Mouse (Mus musculus) forebrain, embryonic 10.5 days (tissue): ENCODE measurements around the gene Bcl3. TPM values are rescaled to one million over a fixed set of nuclear protein-coding genes. Genes with fewer than 3 reads are reported as not detected.

Source experiments
- DNase-seq: peaks from one replicate; pipeline ENCODE4 v3.0.0-alpha.2; 2017; ENCODE audit warnings: low spot score; ENCODE audit errors: extremely low spot score
- H3K27ac ChIP-seq: fragments of 300-500 bp; sonication (generic); 2 replicates; pipeline ENCODE4 v1.5.1; 2016; ENCODE audit warnings: mild to moderate bottlenecking
- H3K27me3 ChIP-seq: fragments of 300-500 bp; sonication (generic); 2 replicates; pipeline ENCODE4 v1.6.1; 2016; ENCODE audit warnings: mild to moderate bottlenecking; ENCODE audit not compliant: poor library complexity, severe bottlenecking
- H3K36me3 ChIP-seq: fragments of 300-500 bp; sonication (generic); replicated peaks from 2 replicates; pipeline ENCODE4 v1.6.1; 2016; ENCODE audit warnings: mild to moderate bottlenecking, moderate library complexity
- H3K4me1 ChIP-seq: fragments of 300-500 bp; sonication (generic); 2 replicates; pipeline ENCODE4 v1.6.1; 2016
- H3K4me3 ChIP-seq: fragments of 300-500 bp; sonication (generic); 2 replicates; pipeline ENCODE4 v1.5.1; 2016; ENCODE audit warnings: mild to moderate bottlenecking, moderate library complexity
- H3K9me3 ChIP-seq: fragments of 300-500 bp; sonication (generic); 2 replicates; pipeline ENCODE4 v1.6.1; 2016; ENCODE audit warnings: mild to moderate bottlenecking, moderate library complexity
- WGBS: fragments of 180-500 bp; shearing (Covaris S2); methylation state at CpG from one replicate; pipeline ENCODE4 v1.1.7; 2016; 5-methylcytosine and 5-hydroxymethylcytosine counted together
- polyA plus RNA-seq: library from polyadenylated mRNA; unstranded; fragments of >200 nt; fragmentation: Nextera tagmentation; extraction: Ambion mirVana; gene quantifications from 2 replicates; pipeline ENCODE4 v1.2.1, GENCODE M21; 2016

Bcl3 gene
- polyA plus RNA-seq, 1 experiment from 2014 or later = 1.4 TPM

- Histone ChIP-seq H3K9me3 (no peaks in the 10 kb centered on the region; the same call in 1 of the 2 replicates), H3K4me3 (peak within 1 kb of the TSS; percentile 40), H3K36me3 (no peaks in the 10 kb centered on the region), H3K27me3 (peaks cover 54% of the 10 kb centered on the region), H3K27ac (no peak within 1 kb of the TSS), H3K4me1 (peaks cover 16% of the 10 kb centered on the region)
- no peak for DNase-seq
- WGBS = 3% methylated on average over 33 of the region's 33 CpGs
These were observed 29.4 kb upstream of the Bcl3 start, which contains the start of gene Gm19345 for GRCm38 (mm10) chr7:19851858-19852570. Gene Gm19345 (plus strand): TSS chr7:19852003.

GRCm38 (mm10) chr7:19844521-19845171 lies 22.1 kb upstream of the Bcl3 start:
- Histone ChIP-seq H3K27me3 (peaks cover 61% of the 10 kb centered on the region), H3K27ac (no peak overlapping the region), H3K36me3 (no peaks in the 10 kb centered on the region), H3K4me3 (no peak overlapping the region), H3K4me1 (peaks cover 14% of the 10 kb centered on the region), H3K9me3 (no peaks in the 10 kb centered on the region)
- DNase-seq = no peak
- WGBS = 67% methylated on average over 15 of the region's 15 CpGs

- Histone ChIP-seq H3K4me1 (peaks cover 14% of the 10 kb centered on the region), H3K4me3 (no peak overlapping the region), H3K36me3 (no peaks in the 10 kb centered on the region), H3K27ac (no peak overlapping the region), H3K27me3 (peaks cover 57% of the 10 kb centered on the region), H3K9me3 (no peaks in the 10 kb centered on the region)
- peak; percentile 70 for DNase-seq
- 5% methylated on average over 11 of the region's 11 CpGs for WGBS
These were observed 21.0 kb upstream of the Bcl3 start for GRCm38 (mm10) chr7:19843561-19843960.

GRCm38 (mm10) chr7:19842885-19843504 lies 20.4 kb upstream of the Bcl3 start:
- peaks cover 51% of the 10 kb centered on the region for H3K27me3 ChIP-seq
- H3K4me3 ChIP-seq = no peak overlapping the region
- H3K36me3 ChIP-seq = no peaks in the 10 kb centered on the region
- H3K27ac ChIP-seq = no peak overlapping the region
- no peaks in the 10 kb centered on the region for H3K9me3 ChIP-seq
- 27% methylated on average over 19 of the region's 19 CpGs for WGBS
- H3K4me1 ChIP-seq = peaks cover 14% of the 10 kb centered on the region
- no peak for DNase-seq

- 90% methylated on average over 21 of the region's 21 CpGs for WGBS
- DNase-seq = no peak
These were observed 19.3 kb upstream of the Bcl3 start for GRCm38 (mm10) chr7:19841686-19842413.

GRCm38 (mm10) chr7:19840936-19841335 lies 18.4 kb upstream of the Bcl3 start:
- H3K9me3 ChIP-seq = 0 out of 2 replicates have a peak, but pooled peaks cover 3% of the 10 kb centered on the region
- DNase-seq = no peak
- 80% methylated on average over 3 of the region's 3 CpGs for WGBS
- peaks cover 6% of the 10 kb centered on the region; the same call in 1 of the 2 replicates for H3K4me1 ChIP-seq
- H3K27me3 ChIP-seq = peaks cover 34% of the 10 kb centered on the region
- H3K4me3 ChIP-seq = no peak overlapping the region
- H3K36me3 ChIP-seq = no peaks in the 10 kb centered on the region
- no peak overlapping the region for H3K27ac ChIP-seq

More at GRCm38 (mm10) chr7:19841686-19842413, 19.3 kb upstream of the Bcl3 start:
- H3K9me3 ChIP-seq = 0 out of 2 replicates have a peak, but pooled peaks cover 3% of the 10 kb centered on the region
- peaks cover 6% of the 10 kb centered on the region; the same call in 1 of the 2 replicates for H3K4me1 ChIP-seq
- peaks cover 40% of the 10 kb centered on the region for H3K27me3 ChIP-seq
- H3K4me3 ChIP-seq = no peak overlapping the region
- no peak overlapping the region for H3K27ac ChIP-seq
- H3K36me3 ChIP-seq = no peaks in the 10 kb centered on the region

- Histone ChIP-seq H3K27ac (no peak overlapping the region), H3K27me3 (peaks cover 28% of the 10 kb centered on the region), H3K4me1 (peaks cover 6% of the 10 kb centered on the region; the same call in 1 of the 2 replicates), H3K36me3 (no peaks in the 10 kb centered on the region), H3K9me3 (0 out of 2 replicates have a peak, but pooled peaks cover 3% of the 10 kb centered on the region), H3K4me3 (no peak overlapping the region)
- DNase-seq = no peak
- WGBS = 86% methylated on average over 4 of the region's 4 CpGs
These were observed 17.8 kb upstream of the Bcl3 start for GRCm38 (mm10) chr7:19840371-19840770.

GRCm38 (mm10) chr7:19836843-19837242 lies 14.3 kb upstream of the Bcl3 start:
- Histone ChIP-seq H3K4me3 (no peak overlapping the region), H3K27ac (no peak overlapping the region), H3K27me3 (no peaks in the 10 kb centered on the region; the same call in 1 of the 2 replicates), H3K36me3 (no peaks in the 10 kb centered on the region), H3K9me3 (0 out of 2 replicates have a peak, but pooled peaks cover 3% of the 10 kb centered on the region), H3K4me1 (0 out of 2 replicates have a peak, but pooled peaks cover 2% of the 10 kb centered on the region)
- 66% methylated on average over 3 of the region's 3 CpGs for WGBS
- DNase-seq = no peak

- no peak for DNase-seq
- Histone ChIP-seq H3K36me3 (no peaks in the 10 kb centered on the region), H3K27ac (no peak overlapping the region), H3K27me3 (no peaks in the 10 kb centered on the region; the same call in 1 of the 2 replicates), H3K9me3 (0 out of 2 replicates have a peak, but pooled peaks cover 3% of the 10 kb centered on the region), H3K4me3 (no peak overlapping the region), H3K4me1 (peaks cover 13% of the 10 kb centered on the region)
- 63% methylated on average over 3 of the region's 3 CpGs for WGBS
These were observed 11.5 kb upstream of the Bcl3 start for GRCm38 (mm10) chr7:19834055-19834454.

- no peak overlapping the region for H3K4me3 ChIP-seq
- H3K27ac ChIP-seq = no peak overlapping the region
- WGBS = 71% methylated on average over 9 of the region's 9 CpGs
- H3K9me3 ChIP-seq = no peaks in the 10 kb centered on the region
- no peak for DNase-seq
- H3K27me3 ChIP-seq = no peaks in the 10 kb centered on the region; the same call in 1 of the 2 replicates
- no peaks in the 10 kb centered on the region for H3K36me3 ChIP-seq
- peaks cover 14% of the 10 kb centered on the region for H3K4me1 ChIP-seq
These were observed 9.3 kb upstream of the Bcl3 start for GRCm38 (mm10) chr7:19831837-19832236.

GRCm38 (mm10) chr7:19830682-19831156 lies 8.1 kb upstream of the Bcl3 start:
- H3K27me3 ChIP-seq = no peaks in the 10 kb centered on the region; the same call in 1 of the 2 replicates
- peaks cover 17% of the 10 kb centered on the region for H3K4me1 ChIP-seq
- no peak for DNase-seq
- 38% methylated on average over 13 of the region's 13 CpGs for WGBS
- H3K9me3 ChIP-seq = no peaks in the 10 kb centered on the region
- H3K4me3 ChIP-seq = no peak overlapping the region
- no peaks in the 10 kb centered on the region for H3K36me3 ChIP-seq
- H3K27ac ChIP-seq = no peak overlapping the region

GRCm38 (mm10) chr7:19829694-19830093 lies 7.1 kb upstream of the Bcl3 start:
- 83% methylated on average over 3 of the region's 3 CpGs for WGBS
- Histone ChIP-seq H3K9me3 (no peaks in the 10 kb centered on the region), H3K4me3 (no peak overlapping the region), H3K4me1 (peaks cover 18% of the 10 kb centered on the region), H3K27ac (no peak overlapping the region), H3K36me3 (no peaks in the 10 kb centered on the region), H3K27me3 (peaks cover 5% of the 10 kb centered on the region)
- DNase-seq = no peak
